Mouse (Mus musculus) thymus, adult 18-20 months (tissue): ENCODE results near the gene Cyfip1.

Experiments
- DNase-seq, 2 experiments: peaks; one replicate each; pipeline ENCODE4 v3.0.0; 2022; ENCODE audit warnings: mixed read lengths in 2 of 2

The Cyfip1 gene

GRCm38 (mm10) chr7:55841445-55841844 lies at the start of gene Cyfip1:
Gene Cyfip1 (plus strand): TSS chr7:55841745.
- DNase-seq = no peak

- no peak for DNase-seq
These were observed 49.3 kb upstream of the Cyfip1 start for GRCm38 (mm10) chr7:55792280-55792679.

- DNase-seq = no peak
These were observed 48.2 kb upstream of the Cyfip1 start for GRCm38 (mm10) chr7:55793236-55793951.

GRCm38 (mm10) chr7:55793952-55794603 lies 47.5 kb upstream of the Cyfip1 start, which contains the start of gene Tubgcp5:
Gene Tubgcp5 (plus strand): TSS chr7:55794154.
- peak; percentile 93 to 96 for DNase-seq

- no peak for DNase-seq
These were observed 41.6 kb upstream of the Cyfip1 start for GRCm38 (mm10) chr7:55799981-55800380.

- DNase-seq = no peak
These were observed 31.6 kb upstream of the Cyfip1 start for GRCm38 (mm10) chr7:55809967-55810366.

GRCm38 (mm10) chr7:55824468-55824867 lies 17.1 kb upstream of the Cyfip1 start:
- DNase-seq = no peak

- DNase-seq = no peak
These were observed 14.0 kb upstream of the Cyfip1 start for GRCm38 (mm10) chr7:55827551-55827950.

GRCm38 (mm10) chr7:55836877-55837276 lies 4.7 kb upstream of the Cyfip1 start:
- no peak for DNase-seq

GRCm38 (mm10) chr7:55841977-55842503 lies 495 bp downstream of the Cyfip1 start:
- DNase-seq = peak; percentile 36 to 46

GRCm38 (mm10) chr7:55842504-55843152 lies 1.1 kb downstream of the Cyfip1 start:
- DNase-seq = no peak

- DNase-seq = no peak
These were observed 5.2 kb downstream of the Cyfip1 start for GRCm38 (mm10) chr7:55846606-55847312.

- DNase-seq = no peak
These were observed 8.5 kb downstream of the Cyfip1 start for GRCm38 (mm10) chr7:55849948-55850571.

GRCm38 (mm10) chr7:55852787-55853186 lies 11.2 kb downstream of the Cyfip1 start:
- no peak for DNase-seq

- DNase-seq = no peak
These were observed 14.1 kb downstream of the Cyfip1 start for GRCm38 (mm10) chr7:55855597-55855996.

- DNase-seq = no peak
These were observed 15.2 kb downstream of the Cyfip1 start for GRCm38 (mm10) chr7:55856741-55857140.

- DNase-seq = no peak
These were observed 16.2 kb downstream of the Cyfip1 start for GRCm38 (mm10) chr7:55857729-55858128.

- no peak for DNase-seq
These were observed 17.4 kb downstream of the Cyfip1 start for GRCm38 (mm10) chr7:55858836-55859517.

GRCm38 (mm10) chr7:55859518-55859872 lies 17.9 kb downstream of the Cyfip1 start:
- DNase-seq = no peak

- DNase-seq = no peak
These were observed 18.4 kb downstream of the Cyfip1 start for GRCm38 (mm10) chr7:55859956-55860355.

GRCm38 (mm10) chr7:55861175-55861574 lies 19.6 kb downstream of the Cyfip1 start:
- no peak for DNase-seq

GRCm38 (mm10) chr7:55865044-55865443 lies 23.5 kb downstream of the Cyfip1 start:
- no peak for DNase-seq
